Mouse (Mus musculus) intestine, postnatal 0 days (tissue): Measurements from ENCODE around the gene Pnmt. TPM values are rescaled to one million over a fixed set of nuclear protein-coding genes. Genes with fewer than 3 reads are reported as not detected.

Experiments used
- ATAC-seq: fragments of 200-750 bp; cut with Nextera tagmentation; 2 replicates; pipeline ENCODE4 v1.8.0; 2017; ENCODE audit warnings: mild to moderate bottlenecking, moderate TSS enrichment, moderate library complexity
- H3K27ac ChIP-seq: fragments of 300-500 bp; sonication (generic); 2 replicates; pipeline ENCODE4 v1.5.1; 2014; ENCODE audit warnings: mild to moderate bottlenecking, low read depth, low read length, moderate library complexity
- H3K27me3 ChIP-seq: fragments of 300-500 bp; sonication (generic); replicated peaks from 2 replicates; pipeline ENCODE4 v1.6.1; 2014; ENCODE audit warnings: low read length, mixed read lengths; ENCODE audit not compliant: control insufficient read depth, insufficient read depth
- H3K36me3 ChIP-seq: fragments of 300-500 bp; sonication (generic); 2 replicates; pipeline ENCODE4 v1.6.1; 2014; ENCODE audit warnings: mild to moderate bottlenecking, moderate library complexity; ENCODE audit not compliant: control insufficient read depth, insufficient read depth
- H3K4me1 ChIP-seq: fragments of 300-500 bp; sonication (generic); replicated peaks from 2 replicates; pipeline ENCODE4 v1.6.1; 2014; ENCODE audit warnings: antibody characterized with exemption, low read length, mixed read lengths; ENCODE audit not compliant: control insufficient read depth, insufficient read depth
- H3K4me2 ChIP-seq: fragments of 300-500 bp; sonication (generic); replicated peaks from 2 replicates; pipeline ENCODE4 v1.6.1; 2014; ENCODE audit warnings: low read depth, mild to moderate bottlenecking, moderate library complexity
- H3K4me3 ChIP-seq: fragments of 300-500 bp; sonication (generic); 2 replicates; pipeline ENCODE4 v1.5.1; 2014; ENCODE audit warnings: low read depth, low read length
- H3K9ac ChIP-seq: fragments of 300-500 bp; sonication (generic); 2 replicates; pipeline ENCODE4 v1.6.1; 2014; ENCODE audit warnings: mild to moderate bottlenecking, low read depth, low read length
- H3K9me3 ChIP-seq: fragments of 300-500 bp; sonication (generic); 2 replicates; pipeline ENCODE4 v1.6.1; 2016; ENCODE audit warnings: mixed run types; ENCODE audit not compliant: control insufficient read depth
- CTCF ChIP-seq: sonication (generic); IDR thresholded peaks from 2 replicates; pipeline ENCODE4 v1.5.1; 2016; ENCODE audit warnings: low read depth, mild to moderate bottlenecking, control low read depth, antibody characterized with exemption, moderate library complexity
- WGBS: fragments of 180-500 bp; shearing (Covaris S2); extraction: QIAGEN DNeasy Blood & Tissue Kit; methylation state at CpG from one replicate; pipeline ENCODE4 v1.1.7; 2014; 5-methylcytosine and 5-hydroxymethylcytosine counted together
- polyA plus RNA-seq: library from polyadenylated mRNA; unstranded; fragments of >200 nt; fragmentation: Nextera tagmentation; extraction: Ambion mirVana; gene quantifications from 2 replicates; pipeline ENCODE4 v1.2.1, GENCODE M21; 2015

Gene Pnmt
- polyA plus RNA-seq, 1 experiment from 2014 or later, result not detected

- Histone ChIP-seq H3K4me3 (no peak overlapping the region), H3K4me2 (0 out of 2 replicates have a peak overlapping the region, but pooled peaks have one; percentile 13), H3K27ac (peak overlapping the region; percentile 54; the same call in 1 of the 2 replicates), H3K36me3 (peaks cover 2% of the 10 kb centered on the region; the same call in 1 of the 2 replicates), H3K4me1 (peaks cover 9% of the 10 kb centered on the region; the same call in 1 of the 2 replicates), H3K27me3 (peaks cover 4% of the 10 kb centered on the region; the same call in 1 of the 2 replicates), H3K9me3 (no peaks in the 10 kb centered on the region), H3K9ac (no peak overlapping the region)
- 24% methylated on average over 4 of the region's 4 CpGs for WGBS
- no peak for ATAC-seq
- no peak for TF ChIP-seq CTCF
Measured at GRCm38 (mm10) chr11:98392645-98393044, 6.4 kb downstream of the Pnmt start.

- no peak for ATAC-seq
- H3K9me3 ChIP-seq, result no peaks in the 10 kb centered on the region
- no peak overlapping the region for H3K4me3 ChIP-seq
- H3K27me3 ChIP-seq, result no peaks in the 10 kb centered on the region
- no peak overlapping the region for H3K9ac ChIP-seq
- H3K36me3 ChIP-seq, result peaks cover 7% of the 10 kb centered on the region
- WGBS, result 40% methylated on average over 6 of the region's 6 CpGs
- no peak for TF ChIP-seq CTCF
- H3K27ac ChIP-seq, result peak overlapping the region; percentile 54; the same call in 1 of the 2 replicates
- H3K4me2 ChIP-seq, result no peak overlapping the region
- H3K4me1 ChIP-seq, result peaks cover 9% of the 10 kb centered on the region; the same call in 1 of the 2 replicates
Measured at GRCm38 (mm10) chr11:98393317-98393716, 7.1 kb downstream of the Pnmt start.

- no peak for ATAC-seq
- Histone ChIP-seq H3K9me3 (no peaks in the 10 kb centered on the region), H3K4me2 (no peak overlapping the region), H3K4me1 (peaks cover 9% of the 10 kb centered on the region; the same call in 1 of the 2 replicates), H3K27me3 (no peaks in the 10 kb centered on the region), H3K9ac (no peak overlapping the region), H3K4me3 (no peak overlapping the region), H3K36me3 (peaks cover 7% of the 10 kb centered on the region), H3K27ac (peak overlapping the region; percentile 83)
- no peak for TF ChIP-seq CTCF
- WGBS, result 38% methylated on average over 6 of the region's 6 CpGs
Measured at GRCm38 (mm10) chr11:98394301-98394700, 8.1 kb downstream of the Pnmt start.

- Histone ChIP-seq H3K27ac (peak overlapping the region; percentile 83), H3K4me2 (no peak overlapping the region), H3K36me3 (peaks cover 7% of the 10 kb centered on the region), H3K27me3 (no peaks in the 10 kb centered on the region), H3K4me3 (no peak overlapping the region), H3K9me3 (no peaks in the 10 kb centered on the region), H3K9ac (no peak overlapping the region), H3K4me1 (peaks cover 9% of the 10 kb centered on the region; the same call in 1 of the 2 replicates)
- no peak for TF ChIP-seq CTCF
- 29% methylated on average over 4 of the region's 4 CpGs for WGBS
- peak; percentile 90 for ATAC-seq
Measured at GRCm38 (mm10) chr11:98395041-98395440, 8.8 kb downstream of the Pnmt start.

DNA sequence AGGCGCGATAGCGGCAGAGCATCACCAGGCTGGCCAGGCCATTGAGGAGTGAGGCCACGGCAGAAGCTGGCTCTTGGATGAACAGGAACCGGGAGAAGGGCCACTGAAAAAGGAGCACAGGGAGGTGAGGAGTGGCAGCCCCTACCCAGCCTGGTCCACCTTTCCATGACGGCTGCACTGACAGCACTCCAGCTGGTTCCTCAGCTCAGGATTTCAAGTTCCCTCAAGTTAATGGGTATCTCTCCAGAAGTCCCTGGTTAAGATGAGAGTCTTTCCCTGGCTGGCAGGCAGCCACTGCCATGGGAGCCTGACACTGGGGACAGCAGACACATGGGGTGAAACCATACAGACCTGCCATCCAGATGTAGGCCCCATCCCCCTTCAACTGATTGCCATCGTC is 11.7 kb downstream of the Pnmt start:
- Histone ChIP-seq H3K4me2 (no peak overlapping the region), H3K9me3 (no peaks in the 10 kb centered on the region), H3K9ac (no peak overlapping the region), H3K27me3 (no peaks in the 10 kb centered on the region), H3K4me3 (no peak overlapping the region), H3K4me1 (peaks cover 8% of the 10 kb centered on the region; the same call in 1 of the 2 replicates), H3K36me3 (peaks cover 7% of the 10 kb centered on the region), H3K27ac (no peak overlapping the region)
- ATAC-seq, result no peak
- WGBS, result 93% methylated on average over 7 of the region's 7 CpGs
- TF ChIP-seq CTCF, result no peak

GRCm38 (mm10) chr11:98400161-98400726 is 14.0 kb downstream of the Pnmt start, which contains the start of gene Pgap3:
Gene Pgap3, minus strand, starts transcription at chr11:98400490.
- peak; percentile 77 for ATAC-seq
- 0% methylated on average over 38 of the region's 40 CpGs for WGBS
- Histone ChIP-seq H3K9me3 (no peaks in the 10 kb centered on the region), H3K4me3 (peak within 1 kb of the TSS; percentile 55), H3K27me3 (no peaks in the 10 kb centered on the region), H3K4me2 (peak within 1 kb of the TSS; percentile 69), H3K9ac (peak within 1 kb of the TSS; percentile 68), H3K4me1 (0 out of 2 replicates have a peak, but pooled peaks cover 4% of the 10 kb centered on the region), H3K27ac (peak within 1 kb of the TSS; percentile 98), H3K36me3 (peaks cover 7% of the 10 kb centered on the region)
- no peak for TF ChIP-seq CTCF
